Mouse (Mus musculus) retina, adult 2 months (tissue): ENCODE measurements around the gene Atp7a.
"Not testable (repeated sequence)": the region's sequence is repeated elsewhere in the genome, so short reads cannot be mapped to it uniquely, and the experiment has no call there.

ENCODE experiments used
- DNase-seq: peaks from one replicate; pipeline ENCODE4 v3.0.0-alpha.2; 2012; ENCODE audit warnings: low read depth, low spot score

Gene Atp7a

DNA sequence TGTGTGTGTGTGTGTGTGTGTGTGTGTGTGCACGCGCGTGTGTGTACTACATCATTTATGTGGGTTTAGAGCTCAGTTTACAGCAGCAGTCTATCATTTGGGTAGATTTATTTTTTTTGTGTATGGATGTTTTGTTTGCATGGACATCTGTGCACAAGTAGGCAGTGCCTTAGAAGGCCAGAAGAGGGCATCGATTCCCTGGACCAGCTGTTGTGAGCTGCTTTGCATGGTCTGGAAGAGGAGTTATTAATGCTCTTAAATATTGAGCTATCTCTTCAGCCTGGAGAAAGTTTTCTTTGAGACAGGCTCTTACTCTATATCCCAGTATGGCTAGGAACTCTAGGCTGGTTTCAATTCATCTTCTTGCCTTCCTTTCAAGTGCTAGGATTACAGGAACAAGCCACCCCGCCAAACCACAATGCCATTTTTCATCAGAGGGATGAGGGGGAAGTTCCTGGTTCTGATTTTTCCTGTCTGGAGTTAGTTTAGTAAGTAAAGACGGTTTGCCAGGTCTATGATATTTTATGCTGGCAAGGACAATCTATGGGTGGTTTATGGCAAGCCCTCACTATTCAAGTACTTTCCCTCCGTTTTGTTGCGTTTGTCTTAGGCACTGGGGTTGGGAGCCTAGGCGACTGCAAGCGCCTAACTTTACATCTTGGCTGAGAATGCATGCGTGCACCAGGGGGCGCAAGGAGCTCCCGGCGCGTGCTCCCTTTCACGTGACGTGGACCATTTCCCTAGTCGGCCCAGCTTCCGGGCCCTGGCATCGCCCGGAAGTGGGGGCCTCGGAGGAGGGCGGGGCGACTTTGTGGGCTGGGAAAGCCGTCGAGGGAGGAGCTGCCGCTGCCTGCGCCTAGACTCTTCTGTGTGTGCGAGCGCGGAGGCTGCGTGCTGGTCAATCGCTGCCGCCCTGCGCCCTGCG is at the start of gene Atp7a:
TSS of gene Atp7a (plus strand) at position 859 of the 925 bp plus-strand sequence.
- DNase-seq: peak; percentile 74

GRCm38 (mm10) chrX:106001605-106002004 is 25.5 kb upstream of the Atp7a start:
- DNase-seq: no peak

GRCm38 (mm10) chrX:106010762-106011161 is 16.3 kb upstream of the Atp7a start:
- DNase-seq: no peak

GRCm38 (mm10) chrX:106011465-106012159 is 15.5 kb upstream of the Atp7a start, which contains the start of gene Magt1:
Gene Magt1 (minus strand): TSS chrX:106011906.
- DNase-seq: peak; percentile 74

DNA sequence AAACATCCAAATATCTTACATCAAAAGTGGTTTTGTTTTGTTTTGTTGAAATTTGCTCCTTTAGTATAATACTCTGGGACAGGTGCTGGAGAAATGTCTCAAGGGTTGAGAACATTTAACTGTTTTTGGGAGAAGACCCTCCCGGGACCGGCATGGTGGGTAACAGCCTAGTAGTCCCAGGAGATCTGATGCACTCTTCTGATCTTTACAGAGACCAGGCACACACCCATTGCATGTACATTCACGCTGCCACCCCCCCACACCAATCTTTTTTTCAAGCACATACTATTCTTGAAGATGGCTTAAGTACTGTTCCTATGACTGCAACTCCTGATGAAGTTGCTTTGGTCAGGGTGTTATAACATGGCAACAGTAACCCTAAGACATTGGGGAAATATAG is 14.5 kb upstream of the Atp7a start:
- no peak for DNase-seq

GRCm38 (mm10) chrX:106013217-106013616 is 13.9 kb upstream of the Atp7a start:
- DNase-seq: no peak

DNA sequence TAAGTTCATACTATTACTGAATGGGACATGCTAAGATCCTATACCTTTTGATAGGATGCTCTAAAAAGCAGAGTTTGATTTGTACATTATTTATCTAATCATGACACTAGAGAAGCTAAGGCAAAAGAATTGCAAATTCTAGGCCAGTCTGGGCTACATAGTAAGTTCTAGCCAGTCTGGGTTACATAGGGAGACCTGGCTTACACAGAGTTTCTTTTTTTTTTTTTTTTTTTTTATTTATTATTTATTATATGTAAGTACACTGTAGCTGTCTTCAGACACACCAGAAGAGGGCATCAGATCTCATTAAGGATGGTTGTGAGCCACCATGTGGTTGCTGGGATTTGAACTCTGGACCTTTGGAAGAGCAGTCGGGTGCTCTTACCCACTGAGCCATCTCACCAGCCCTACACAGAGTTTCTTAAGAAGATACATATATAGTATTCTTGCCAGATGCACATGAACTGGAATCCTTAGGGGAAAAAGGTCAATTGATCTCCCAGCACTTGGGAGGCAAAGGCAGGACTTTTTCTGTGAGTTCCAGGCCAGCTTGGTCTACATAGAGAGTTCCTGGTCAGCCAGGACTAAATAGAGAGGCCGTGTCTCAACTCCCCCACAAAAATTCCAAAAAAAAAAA is 12.2 kb upstream of the Atp7a start:
- DNase-seq: not testable (repeated sequence)

DNA sequence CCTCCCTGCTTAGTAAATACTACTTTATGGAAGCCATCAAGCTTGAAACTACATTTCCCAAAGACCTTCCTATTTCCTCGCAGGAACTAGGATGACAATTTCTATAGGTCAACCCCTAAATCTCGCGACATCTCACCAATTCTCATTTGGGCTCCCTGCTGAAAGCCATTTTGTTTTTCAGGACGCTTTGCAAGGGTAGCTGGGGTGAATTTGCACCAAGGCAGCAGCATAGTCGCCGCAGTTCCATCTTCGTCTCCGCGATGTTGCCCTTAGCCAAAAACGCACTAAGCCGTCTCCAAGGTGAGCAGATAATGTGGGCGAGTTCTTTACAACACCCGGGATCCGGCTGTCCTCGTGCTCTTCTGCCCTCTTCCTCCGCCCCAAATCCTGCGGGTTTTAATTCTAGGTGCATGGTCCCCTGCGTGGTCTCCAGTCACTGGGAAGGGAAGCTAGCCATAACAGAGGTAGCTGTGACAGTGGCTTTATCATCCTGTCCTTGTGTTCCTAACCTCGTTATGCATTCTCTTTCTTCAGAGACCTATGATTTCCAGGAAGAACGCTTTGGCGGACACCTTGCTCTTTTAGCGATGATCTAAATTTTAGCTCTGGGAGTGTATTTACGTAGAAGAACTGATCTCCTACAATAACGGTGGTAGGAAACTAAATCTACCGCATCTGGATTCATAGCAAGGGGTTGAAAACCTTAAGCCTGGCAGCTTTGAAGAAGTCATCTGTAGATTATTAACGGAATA is 11.3 kb upstream of the Atp7a start, which contains the start of gene Cox7b:
TSS of gene Cox7b (plus strand) at position 130 of the 752 bp plus-strand sequence.
- peak; percentile 75 for DNase-seq

DNA sequence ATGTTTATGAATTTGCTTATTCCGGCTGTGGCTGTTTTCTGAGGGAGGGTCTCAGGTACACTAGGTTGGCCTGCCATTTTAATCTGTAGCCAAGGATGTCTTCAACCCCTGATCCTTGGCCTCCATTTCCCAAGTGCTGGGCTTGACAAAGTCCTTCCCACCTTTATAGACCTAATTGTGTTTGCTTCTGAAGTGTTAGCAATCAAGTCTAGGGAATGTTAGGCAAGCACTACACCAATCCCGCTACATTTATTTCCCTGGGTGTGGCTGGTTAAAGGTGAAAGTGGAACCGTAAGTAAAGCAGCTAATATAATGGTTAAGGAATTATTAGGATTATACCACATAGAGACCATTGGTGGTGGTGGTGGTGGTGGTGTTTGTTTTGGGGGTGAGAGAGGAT is 10.0 kb upstream of the Atp7a start:
- no peak for DNase-seq

- no peak for DNase-seq
Measured at GRCm38 (mm10) chrX:106017516-106017915, 9.6 kb upstream of the Atp7a start.

DNA sequence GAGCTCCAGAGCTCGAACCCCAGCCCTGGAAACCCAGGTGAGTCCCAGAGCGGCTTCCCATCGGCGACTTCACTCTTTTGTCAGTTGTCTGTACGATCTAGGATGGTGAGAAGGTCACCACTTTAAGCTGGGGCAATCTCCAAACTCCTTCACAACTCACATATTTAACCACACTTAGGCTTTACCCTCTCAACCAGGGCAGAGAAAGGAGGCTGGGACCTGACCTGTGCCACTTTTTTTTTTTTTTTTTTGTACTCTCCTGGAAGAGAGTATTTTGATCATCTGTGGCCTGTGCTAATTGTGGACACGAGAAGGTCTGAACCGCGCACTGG is 233 bp downstream of the Atp7a start:
- no peak for DNase-seq

- DNase-seq: no peak
Measured at GRCm38 (mm10) chrX:106030176-106030575, 3.1 kb downstream of the Atp7a start.

DNA sequence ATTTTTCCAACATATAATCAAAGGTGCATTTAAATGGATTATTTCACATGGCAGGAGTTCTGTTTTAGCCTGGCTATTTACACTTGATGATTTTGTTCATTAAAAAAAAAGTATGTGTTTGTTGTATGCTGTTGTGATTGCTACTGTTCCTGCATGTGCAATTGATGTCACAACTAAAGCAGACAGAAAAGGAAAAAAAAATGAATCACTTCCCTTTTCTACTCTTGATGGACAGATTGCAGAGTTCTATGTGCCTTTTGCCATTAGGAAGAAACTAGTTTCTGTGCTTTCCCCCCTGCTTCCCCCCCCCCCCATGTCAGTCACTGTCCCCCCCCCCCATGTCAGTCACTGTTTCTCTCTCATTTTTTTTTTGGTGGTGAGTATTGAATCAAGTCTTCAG is 4.0 kb downstream of the Atp7a start:
- no peak for DNase-seq

GRCm38 (mm10) chrX:106035727-106036126 is 8.7 kb downstream of the Atp7a start:
- DNase-seq: no peak

- no peak for DNase-seq
Measured at GRCm38 (mm10) chrX:106037185-106037752, 10.2 kb downstream of the Atp7a start.

DNA sequence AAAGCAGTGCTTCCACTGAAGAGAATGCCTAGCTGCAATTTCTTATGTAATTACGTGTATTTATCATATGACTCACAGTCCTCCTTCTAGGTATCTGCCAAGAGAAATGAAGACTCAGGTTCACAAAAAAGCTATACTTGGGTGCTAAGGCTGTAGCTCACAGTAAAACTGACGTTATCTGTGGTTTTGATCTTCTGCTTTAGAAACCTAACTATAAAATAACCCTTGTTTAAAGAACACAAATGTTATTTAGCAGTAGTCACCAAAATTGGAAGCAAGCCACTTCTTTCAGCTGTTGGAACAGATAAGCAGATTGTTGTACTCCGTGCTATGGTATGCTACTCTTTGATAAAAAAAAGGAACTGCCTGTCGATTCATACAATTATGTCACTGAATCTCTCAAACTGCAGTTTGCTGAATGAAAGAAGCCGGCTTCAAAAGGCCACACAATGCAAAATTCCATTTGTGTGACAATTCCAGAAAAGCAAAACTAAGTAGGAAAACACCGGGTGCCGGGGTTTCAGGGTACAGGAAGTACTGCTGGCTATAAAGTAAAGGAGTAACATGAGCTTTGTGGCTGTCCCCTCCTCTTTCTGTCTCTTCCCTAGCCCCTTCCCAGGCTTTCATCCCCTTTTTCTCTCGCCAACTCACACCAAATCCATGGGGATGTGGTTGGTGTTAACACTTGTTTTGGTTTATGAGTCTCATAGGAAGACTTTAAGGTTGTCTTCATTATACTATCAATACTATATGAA is 17.0 kb downstream of the Atp7a start:
- DNase-seq: no peak

- no peak for DNase-seq
Measured at GRCm38 (mm10) chrX:106045455-106045854, 18.4 kb downstream of the Atp7a start.

- no peak for DNase-seq
Measured at GRCm38 (mm10) chrX:106045928-106046327, 18.9 kb downstream of the Atp7a start.

DNA sequence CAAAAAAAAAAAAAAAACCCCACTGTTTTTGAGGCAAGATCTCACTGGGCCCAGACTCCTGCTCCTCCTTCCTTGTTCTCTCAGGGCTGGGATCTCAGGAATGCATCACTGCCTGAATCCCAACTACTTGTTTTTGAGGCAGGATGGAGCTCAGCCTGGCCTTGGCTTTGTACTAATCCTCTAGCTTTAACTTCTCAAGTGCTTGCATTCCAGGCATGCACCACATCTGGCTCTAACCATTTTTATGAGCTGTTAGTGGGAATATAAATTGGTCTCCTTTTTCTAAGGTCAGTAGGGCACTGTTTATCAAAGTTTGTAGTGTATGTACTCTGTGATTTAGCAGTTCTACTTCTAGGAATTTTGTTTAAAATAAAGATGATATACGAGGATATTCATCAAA is 21.1 kb downstream of the Atp7a start:
- DNase-seq: no peak

GRCm38 (mm10) chrX:106077858-106078257 is 50.8 kb downstream of the Atp7a start:
- not testable (repeated sequence) for DNase-seq
